Mouse (Mus musculus) layer of hippocampus, postnatal 10 days (tissue): ENCODE results near the gene Pdzd7. TPM values are rescaled to one million over a fixed set of nuclear protein-coding genes. Genes with fewer than 3 reads are reported as not detected.

ENCODE experiments used
- DNase-seq, 2 experiments: peaks; one replicate each; pipeline ENCODE4 v3.0.0; 2021; ENCODE audit warnings: low spot score in 2 of 2
- total RNA-seq, 2 experiments: library from RNA; stranded (reverse); gene quantifications; 2 replicates each; pipeline ENCODE4 v1.2.3; 2021

The Pdzd7 gene
- total RNA-seq, 2 experiments from 2014 or later: 3.2 to 3.3 TPM

GRCm38 (mm10) chr19:45013581-45014225 is 31.8 kb downstream of the Pdzd7 start:
- no peak for DNase-seq

DNA sequence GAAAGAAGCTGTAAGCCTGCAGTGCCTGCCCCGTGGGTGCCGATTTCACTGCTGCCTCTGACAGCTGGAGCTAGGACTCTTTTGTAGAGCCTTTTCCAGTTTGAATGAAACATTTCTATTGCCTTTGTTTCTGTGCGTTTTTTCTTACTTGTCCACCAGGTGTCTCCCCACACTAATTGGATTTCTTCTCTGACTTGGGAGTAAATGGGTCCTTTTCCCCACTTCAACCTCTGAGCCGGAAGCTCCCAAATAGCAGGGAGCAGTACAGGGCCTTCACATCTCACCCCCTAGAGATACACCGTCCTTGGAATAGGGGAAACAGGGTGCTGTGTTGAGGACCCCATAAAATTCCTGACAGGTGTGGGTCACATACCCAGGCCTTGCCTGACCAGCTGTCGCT is 32.9 kb downstream of the Pdzd7 start:
- DNase-seq: peak in 1 of 2 experiments; percentile 15

GRCm38 (mm10) chr19:45012219-45012618 is 33.3 kb downstream of the Pdzd7 start:
- no peak for DNase-seq

- no peak for DNase-seq
These were observed 34.9 kb downstream of the Pdzd7 start for GRCm38 (mm10) chr19:45010646-45011045.

DNA sequence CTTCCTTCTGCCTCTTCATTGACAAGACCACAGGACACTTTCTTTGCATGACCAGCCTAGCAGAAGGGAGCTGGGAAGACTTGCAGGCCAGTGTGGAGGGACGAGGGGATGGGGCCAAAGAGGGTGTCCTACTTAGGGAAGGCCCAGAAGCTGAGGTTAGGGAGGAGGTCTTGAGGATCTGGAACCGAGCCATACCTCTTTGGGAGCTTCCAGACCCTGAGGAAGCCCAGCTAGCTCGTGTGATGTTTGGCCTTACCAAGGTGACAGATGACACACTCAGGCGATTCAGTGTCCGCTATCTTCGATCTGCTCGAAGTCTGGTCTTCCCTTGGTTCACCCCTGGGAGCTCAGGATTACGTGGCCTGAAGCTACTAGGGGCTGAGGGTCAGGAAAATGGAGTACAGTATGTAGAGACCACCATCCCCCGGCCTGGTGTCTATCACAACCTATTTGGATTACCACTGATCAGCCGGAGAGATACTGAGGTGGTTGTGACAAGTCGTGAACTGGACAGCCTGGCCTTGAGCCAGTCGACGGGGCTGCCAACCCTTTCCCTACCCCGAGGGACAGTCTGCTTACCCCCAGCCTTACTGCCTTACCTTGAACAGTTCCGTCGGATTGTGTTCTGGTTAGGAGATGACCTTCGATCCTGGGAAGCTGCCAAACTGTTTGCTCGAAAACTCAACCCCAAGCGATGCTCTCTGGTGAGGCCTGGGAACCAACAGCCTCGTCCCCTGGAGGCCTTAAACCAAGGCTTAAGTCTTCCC is 37.9 kb downstream of the Pdzd7 start:
- DNase-seq: no peak

DNA sequence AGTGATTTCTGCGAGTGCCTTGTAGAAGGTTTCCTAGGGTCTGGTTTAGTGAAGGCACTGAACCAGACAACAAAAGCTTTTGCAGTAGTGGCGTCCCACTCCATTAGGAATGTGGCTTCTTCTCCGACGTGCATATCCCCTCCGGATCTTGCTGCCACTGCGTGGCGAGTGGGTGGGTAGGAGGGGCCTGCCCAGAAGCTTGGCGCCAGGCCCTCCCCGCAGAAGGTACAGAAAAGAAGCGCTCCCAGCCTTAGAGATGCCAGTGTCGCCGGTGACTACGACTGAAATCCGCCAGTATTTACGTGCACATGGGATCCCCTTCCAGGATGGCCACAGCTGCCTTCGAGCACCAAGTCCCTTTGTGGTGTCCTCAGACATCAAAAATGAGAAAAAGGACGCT is 38.5 kb downstream of the Pdzd7 start:
- no peak for DNase-seq

DNA sequence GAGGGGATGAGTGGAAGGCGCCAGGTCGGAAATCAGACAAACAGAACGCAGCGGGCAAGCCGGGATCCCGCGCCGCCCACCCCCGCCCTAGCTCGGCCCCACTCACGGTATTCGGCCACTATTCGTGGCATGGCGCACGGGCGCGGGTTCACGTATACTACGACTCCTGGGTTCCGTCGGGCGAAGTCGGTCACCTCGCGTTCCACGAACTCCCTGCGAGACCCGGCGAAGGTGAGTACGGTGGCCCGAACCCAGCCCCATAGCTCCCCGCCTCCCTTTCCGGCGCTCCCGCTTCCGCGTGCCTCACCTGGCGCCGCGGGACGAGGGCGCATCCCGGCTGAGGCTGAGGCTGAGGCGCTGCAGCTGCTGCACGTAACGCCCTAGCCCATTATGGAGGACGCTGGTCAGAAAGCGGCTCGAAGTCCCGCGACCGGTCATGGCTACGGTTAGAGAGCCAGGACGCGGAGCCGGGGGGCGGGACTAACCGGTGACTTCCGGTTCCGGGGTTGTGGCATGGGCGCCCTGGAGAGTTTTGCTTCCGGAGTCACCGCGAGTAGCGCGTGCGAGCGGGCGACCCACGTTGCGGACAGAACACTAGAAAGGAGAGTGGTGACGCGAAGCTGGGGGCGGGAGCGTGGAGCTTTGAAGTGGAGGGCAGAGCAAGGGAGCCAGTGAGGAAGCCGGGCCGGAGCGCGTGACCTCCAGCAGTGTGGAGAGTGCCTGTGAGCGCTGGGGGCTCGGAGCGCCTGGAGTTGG is 39.4 kb downstream of the Pdzd7 start, which contains the start of gene Mrpl43:
Mrpl43 (minus strand) TSS at position 486 of the 756 bp plus-strand sequence.
- peak; percentile 97 for DNase-seq

DNA sequence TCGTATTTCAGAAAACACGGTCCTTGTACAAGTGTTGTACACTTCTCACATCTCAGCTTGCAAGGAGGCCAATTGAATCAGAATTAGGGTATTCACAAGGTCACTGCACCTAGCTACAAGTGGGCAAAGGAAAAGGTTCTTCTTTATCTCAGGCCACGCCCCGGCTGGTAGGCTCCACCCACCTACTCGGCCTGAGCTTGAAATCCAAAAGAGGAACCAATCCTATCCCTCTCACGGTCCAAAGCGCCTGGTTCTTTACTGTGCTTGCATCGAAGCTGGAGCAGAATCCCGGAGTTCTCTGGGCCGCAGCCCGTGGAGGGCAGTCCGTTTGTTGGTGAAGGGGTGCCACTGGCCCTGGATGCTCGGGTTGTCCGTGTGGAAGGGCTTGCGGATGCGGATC is 40.1 kb downstream of the Pdzd7 start, which contains the start of gene Twnk:
Twnk (plus strand) TSS at position 220 of the 400 bp plus-strand sequence.
- DNase-seq: no peak

GRCm38 (mm10) chr19:45003740-45004516 is 41.6 kb downstream of the Pdzd7 start:
- no peak for DNase-seq

DNA sequence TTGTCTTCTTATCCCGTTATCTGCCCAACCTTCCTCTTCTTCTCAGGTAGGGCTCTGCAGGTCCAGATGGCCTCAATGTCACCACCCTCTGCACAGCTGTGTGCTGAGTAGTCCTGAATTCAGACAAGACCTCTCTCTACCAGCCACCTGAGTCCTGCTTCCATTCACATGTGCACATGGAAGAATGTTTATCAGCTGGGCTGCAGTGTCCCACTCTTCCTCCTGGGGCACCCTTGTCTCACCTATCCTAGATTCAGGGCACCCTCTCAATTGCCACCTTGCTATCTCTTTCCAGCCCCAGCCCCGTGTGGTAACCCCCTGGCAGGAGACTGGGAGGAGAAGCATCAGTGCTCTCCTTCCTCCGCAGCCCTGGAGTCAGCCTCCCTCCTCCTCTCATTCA is 43.2 kb downstream of the Pdzd7 start:
- no peak for DNase-seq

DNA sequence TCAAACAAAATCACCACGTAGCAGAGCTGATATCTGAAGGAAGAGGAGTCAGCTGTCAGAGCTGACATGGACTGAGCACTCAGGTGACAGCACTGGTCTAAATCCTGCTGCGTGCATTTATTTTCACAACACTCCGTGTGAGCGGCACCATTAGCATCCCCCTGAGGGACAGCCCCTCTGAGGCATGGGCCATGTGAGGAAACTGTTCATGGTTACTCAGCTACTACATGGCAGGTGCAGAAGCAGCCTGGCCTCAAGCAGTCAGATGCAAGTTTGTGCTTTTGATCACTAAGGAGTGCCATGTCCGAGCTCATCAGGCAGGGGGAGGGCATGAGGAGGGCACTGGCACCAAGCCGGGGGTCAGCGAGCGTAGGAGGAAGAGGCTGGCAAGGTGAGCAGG is 45.9 kb downstream of the Pdzd7 start:
- DNase-seq: no peak

DNA sequence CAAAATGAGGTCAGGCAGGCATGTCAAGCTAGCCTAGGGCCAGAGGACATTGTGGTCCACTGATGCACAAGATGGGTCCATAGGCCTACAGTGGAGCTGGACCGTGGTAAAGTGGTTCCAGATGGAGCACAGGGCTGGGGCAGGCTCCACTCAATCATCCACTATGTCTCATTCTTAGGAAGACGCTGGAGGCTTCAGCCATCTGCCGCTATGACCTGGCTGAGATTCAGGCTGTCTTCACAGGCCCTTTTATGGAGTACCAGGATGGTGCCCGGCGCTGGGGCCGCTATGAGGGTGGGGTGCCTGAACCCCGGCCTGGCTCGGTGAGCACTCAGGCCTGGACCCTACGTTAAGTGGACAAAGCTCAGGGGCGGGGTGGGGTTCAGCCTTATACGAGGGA is 47.7 kb downstream of the Pdzd7 start:
- DNase-seq: no peak

DNA sequence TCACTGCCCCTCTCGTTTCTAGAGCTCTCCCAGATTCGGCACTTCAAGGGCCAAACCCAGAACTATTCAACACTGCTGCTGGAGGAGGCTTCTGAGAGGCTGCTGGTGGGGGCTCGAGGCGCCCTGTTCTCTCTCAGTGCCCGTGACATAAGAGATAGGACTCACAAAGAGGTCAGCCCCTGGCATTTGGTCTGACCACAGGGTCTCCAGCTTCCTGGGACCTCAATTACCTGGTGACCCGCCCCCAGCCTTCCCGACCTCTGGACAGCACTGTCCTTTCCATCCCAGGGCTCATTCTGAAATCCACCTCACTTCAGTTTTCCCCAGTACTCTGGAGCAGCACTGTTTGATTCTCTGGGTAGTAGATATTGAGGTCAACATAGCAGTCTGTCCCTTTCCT is 52.8 kb downstream of the Pdzd7 start:
- DNase-seq: no peak

- DNase-seq: no peak
These were observed 53.3 kb downstream of the Pdzd7 start for GRCm38 (mm10) chr19:44992246-44992645.

- no peak for DNase-seq
These were observed 54.5 kb downstream of the Pdzd7 start for GRCm38 (mm10) chr19:44991031-44991430.

- peak in 1 of 2 experiments; percentile 20 for DNase-seq
These were observed 55.7 kb downstream of the Pdzd7 start for GRCm38 (mm10) chr19:44989567-44990495.

GRCm38 (mm10) chr19:44988831-44989566 is 56.5 kb downstream of the Pdzd7 start, which contains the start of gene Sema4g:
Gene Sema4g (plus strand): TSS chr19:44989101.
- peak; percentile 60 to 71 for DNase-seq

GRCm38 (mm10) chr19:44988321-44988720 is 57.2 kb downstream of the Pdzd7 start:
- no peak for DNase-seq

GRCm38 (mm10) chr19:44987851-44988250 is 57.7 kb downstream of the Pdzd7 start:
- peak in 1 of 2 experiments; percentile 17 for DNase-seq
